Mouse (Mus musculus) heart, adult 18-20 months (tissue): ENCODE results near the gene Prcp. TPM values are rescaled to one million over a fixed set of nuclear protein-coding genes. Genes with fewer than 3 reads are reported as not detected.
A peak's percentile ranks its signal among the peaks of the same experiment; 100 is the strongest.
"Not testable (repeated sequence)": the region's sequence is repeated elsewhere in the genome, so short reads cannot be mapped to it uniquely, and the experiment has no call there.

Source experiments
- DNase-seq, 2 experiments: peaks; one replicate each; pipeline ENCODE4 v3.0.0; 2021 to 2022; ENCODE audit warnings: mixed read lengths in 1 of 2
- total RNA-seq, 2 experiments: library from RNA; stranded (reverse); gene quantifications; 2 replicates each; pipeline ENCODE4 v1.2.3; 2021

Gene Prcp
- total RNA-seq, 2 experiments from 2014 or later, result 9.1 to 10.9 TPM

GRCm38 (mm10) chr7:92978720-92979119 lies 104.5 kb downstream of the Prcp start:
- not testable (repeated sequence) for DNase-seq

- DNase-seq, result peak in 1 of 2 experiments; percentile 27
Observed at GRCm38 (mm10) chr7:92980741-92981140, 106.5 kb downstream of the Prcp start.

- peak; percentile 82 to 87 for DNase-seq
Observed at GRCm38 (mm10) chr7:92981864-92982263, 107.6 kb downstream of the Prcp start.

Other genes with a start within 250 kb of the Prcp start
- gene Ankrd42, start 237.3 kb upstream of the Prcp start, total RNA-seq, result 1 to 10 TPM; 1.1 to 1.2 TPM
- gene Pcf11, start 204.5 kb upstream of the Prcp start, total RNA-seq, result 10 to 100 TPM; 19.4 to 30.2 TPM
- 10 to 100 TPM; 22.0 to 23.3 TPM for gene Rab30, start 132.9 kb upstream of the Prcp start, total RNA-seq
- gene Ddias, start 223 bp upstream of the Prcp start, total RNA-seq, result under 1 TPM; 0.21 to 0.89 TPM
- gene Fam181b, start 205.4 kb downstream of the Prcp start, total RNA-seq, result 1 to 10 TPM; 2.9 to 4.1 TPM